Mouse (Mus musculus) adrenal gland, adult 10 weeks (tissue): ENCODE results near the gene Zc3h12d. TPM values are rescaled to one million over a fixed set of nuclear protein-coding genes. Genes with fewer than 3 reads are reported as not detected.

Source experiments
- polyA plus RNA-seq: library from polyadenylated mRNA; stranded (reverse); fragments of 350-450 nt; fragmentation: Illumina TruSeq; extraction: RNeasy Lipid Tissue Mini Kit (QIAGEN cat#74804); gene quantifications from one replicate; pipeline ENCODE4 v1.2.3, GENCODE M21; 2014; ENCODE audit warnings: low read depth, low replicate concordance

Gene Zc3h12d
- polyA plus RNA-seq: 0.35 TPM

GRCm38 (mm10) chr10:7832171-7832676 lies at the start of gene Zc3h12d:
TSS of gene Zc3h12d (plus strand) at chr10:7832470.

GRCm38 (mm10) chr10:7792751-7793385 lies 39.4 kb upstream of the Zc3h12d start, which contains the start of the genes Ginm1 and Ppil4:
TSS of gene Ginm1 (minus strand) at chr10:7792824.
TSS of gene Ppil4 (plus strand) at chr10:7792891.

Other genes with a start within 250 kb of the Zc3h12d start
- 36.9 TPM for gene Lrp11, start 242.7 kb upstream of the Zc3h12d start, polyA plus RNA-seq
- 13.9 TPM for gene Nup43, start 165.0 kb upstream of the Zc3h12d start, polyA plus RNA-seq
- gene Pcmt1, start 151.3 kb upstream of the Zc3h12d start, polyA plus RNA-seq: 101 TPM
- 77.4 TPM for gene Lats1, start 151.3 kb upstream of the Zc3h12d start, polyA plus RNA-seq
- gene Katna1, start 106.5 kb upstream of the Zc3h12d start, polyA plus RNA-seq: 48.1 TPM
- 1,338 TPM for gene Ginm1, start 39.6 kb upstream of the Zc3h12d start, polyA plus RNA-seq
- 93.1 TPM for gene Ppil4, start 39.6 kb upstream of the Zc3h12d start, polyA plus RNA-seq
- 111 TPM for gene Tab2, start 123.8 kb downstream of the Zc3h12d start, polyA plus RNA-seq